Mouse (Mus musculus): ENCODE data around the gene Cacna1c. TPM values are rescaled to one million over a fixed set of nuclear protein-coding genes. Genes with fewer than 3 reads are reported as not detected.

Cacna1c gene
- polyA plus RNA-seq, 1 experiment from 2014 or later, result 2.3 TPM

GRCm38 (mm10) chr6:118833049-118833448 lies 363.2 kb downstream of the Cacna1c start:
- no peaks in the 10 kb centered on the region for H3K36me3 ChIP-seq (ENCODE audit: control insufficient read depth, insufficient read depth, low read length)
- no peaks in the 10 kb centered on the region for H3K27me3 ChIP-seq (ENCODE audit: control insufficient read depth, insufficient read depth, low read length)
- no peaks in the 10 kb centered on the region for H3K4me1 ChIP-seq (replicated peaks; ENCODE audit: control insufficient read depth, insufficient read depth)
- no peak for ATAC-seq (ENCODE audit: low FRiP score, low TSS enrichment)
- H3K4me3 ChIP-seq (ENCODE audit: low read depth, low read length), result no peak overlapping the region
- no peak overlapping the region for H3K27ac ChIP-seq (replicated peaks)
- WGBS, result 82% methylated on average over 7 of the region's 7 CpGs
- no peaks in the 10 kb centered on the region for H3K9me3 ChIP-seq (ENCODE audit: control insufficient read depth, low read length)
- no peak for DNase-seq (ENCODE audit: low spot score)
- no peak overlapping the region for H3K4me2 ChIP-seq (replicated peaks; ENCODE audit: low read depth)
- TF ChIP-seq CTCF (IDR thresholded peaks at IDR 0.05; ENCODE audit: low read depth), result no peak
- TF ChIP-seq EP300 (optimal IDR thresholded peaks at IDR 0.05), result no peak
- no peak overlapping the region for H3K9ac ChIP-seq (ENCODE audit: low read length)

- 78% methylated on average over 1 of the region's 2 CpGs for WGBS
- ATAC-seq (ENCODE audit: low FRiP score, low TSS enrichment) (no peak), DNase-seq (ENCODE audit: low spot score) (no peak)
- Histone ChIP-seq H3K27me3 (ENCODE audit: control insufficient read depth, insufficient read depth, low read length) (no peaks in the 10 kb centered on the region), H3K4me2 (replicated peaks; ENCODE audit: low read depth) (no peak overlapping the region), H3K36me3 (ENCODE audit: control insufficient read depth, insufficient read depth, low read length) (no peaks in the 10 kb centered on the region), H3K4me3 (ENCODE audit: low read depth, low read length) (no peak overlapping the region), H3K27ac (replicated peaks) (no peak overlapping the region), H3K9me3 (ENCODE audit: control insufficient read depth, low read length) (no peaks in the 10 kb centered on the region), H3K9ac (ENCODE audit: low read length) (no peak overlapping the region), H3K4me1 (replicated peaks; ENCODE audit: control insufficient read depth, insufficient read depth) (no peaks in the 10 kb centered on the region)
- TF ChIP-seq EP300 (optimal IDR thresholded peaks at IDR 0.05) (no peak), CTCF (IDR thresholded peaks at IDR 0.05; ENCODE audit: low read depth) (no peak)
Observed at GRCm38 (mm10) chr6:118832616-118833015, 363.6 kb downstream of the Cacna1c start.

GRCm38 (mm10) chr6:118830851-118831250 lies 365.4 kb downstream of the Cacna1c start:
- DNase-seq (ENCODE audit: low spot score) (no peak), ATAC-seq (ENCODE audit: low FRiP score, low TSS enrichment) (no peak)
- 77% methylated on average over 5 of the region's 5 CpGs for WGBS
- no peaks in the 10 kb centered on the region for H3K9me3 ChIP-seq (ENCODE audit: control insufficient read depth, low read length)
- no peak for TF ChIP-seq EP300 (optimal IDR thresholded peaks at IDR 0.05)
- no peak for TF ChIP-seq CTCF (IDR thresholded peaks at IDR 0.05; ENCODE audit: low read depth)
- H3K4me2 ChIP-seq (replicated peaks; ENCODE audit: low read depth), result no peak overlapping the region
- H3K4me1 ChIP-seq (replicated peaks; ENCODE audit: control insufficient read depth, insufficient read depth), result no peaks in the 10 kb centered on the region
- no peaks in the 10 kb centered on the region for H3K27me3 ChIP-seq (ENCODE audit: control insufficient read depth, insufficient read depth, low read length)
- no peaks in the 10 kb centered on the region for H3K36me3 ChIP-seq (ENCODE audit: control insufficient read depth, insufficient read depth, low read length)
- no peak overlapping the region for H3K27ac ChIP-seq (replicated peaks)
- no peak overlapping the region for H3K4me3 ChIP-seq (ENCODE audit: low read depth, low read length)
- H3K9ac ChIP-seq (ENCODE audit: low read length), result no peak overlapping the region

- no peak overlapping the region for H3K4me2 ChIP-seq (replicated peaks; ENCODE audit: low read depth)
- no peaks in the 10 kb centered on the region for H3K36me3 ChIP-seq (ENCODE audit: control insufficient read depth, insufficient read depth, low read length)
- peak overlapping the region; percentile 45; the same call in 1 of the 2 replicates for H3K27ac ChIP-seq (replicated peaks)
- H3K27me3 ChIP-seq (ENCODE audit: control insufficient read depth, insufficient read depth, low read length), result no peaks in the 10 kb centered on the region
- DNase-seq (ENCODE audit: low spot score) (no peak), ATAC-seq (ENCODE audit: low FRiP score, low TSS enrichment) (no peak)
- TF ChIP-seq EP300 (optimal IDR thresholded peaks at IDR 0.05) (no peak), CTCF (IDR thresholded peaks at IDR 0.05; ENCODE audit: low read depth) (no peak)
- H3K4me3 ChIP-seq (ENCODE audit: low read depth, low read length), result no peak overlapping the region
- no peaks in the 10 kb centered on the region for H3K4me1 ChIP-seq (replicated peaks; ENCODE audit: control insufficient read depth, insufficient read depth)
- H3K9ac ChIP-seq (ENCODE audit: low read length), result no peak overlapping the region
- 55% methylated on average over 4 of the region's 4 CpGs for WGBS
- no peaks in the 10 kb centered on the region for H3K9me3 ChIP-seq (ENCODE audit: control insufficient read depth, low read length)
Observed at GRCm38 (mm10) chr6:118828187-118828586, 368.0 kb downstream of the Cacna1c start.

GRCm38 (mm10) chr6:118827560-118827959 lies 368.7 kb downstream of the Cacna1c start:
- no peak overlapping the region for H3K4me3 ChIP-seq (ENCODE audit: low read depth, low read length)
- 52% methylated on average over 8 of the region's 8 CpGs for WGBS
- H3K27ac ChIP-seq (replicated peaks), result peak overlapping the region; percentile 45; the same call in 1 of the 2 replicates
- H3K9me3 ChIP-seq (ENCODE audit: control insufficient read depth, low read length), result no peaks in the 10 kb centered on the region
- no peaks in the 10 kb centered on the region for H3K4me1 ChIP-seq (replicated peaks; ENCODE audit: control insufficient read depth, insufficient read depth)
- H3K27me3 ChIP-seq (ENCODE audit: control insufficient read depth, insufficient read depth, low read length), result no peaks in the 10 kb centered on the region
- DNase-seq (ENCODE audit: low spot score) (no peak), ATAC-seq (ENCODE audit: low FRiP score, low TSS enrichment) (peak; percentile 56; the same call in 1 of the 2 replicates)
- no peaks in the 10 kb centered on the region for H3K36me3 ChIP-seq (ENCODE audit: control insufficient read depth, insufficient read depth, low read length)
- H3K9ac ChIP-seq (ENCODE audit: low read length), result no peak overlapping the region
- TF ChIP-seq EP300 (optimal IDR thresholded peaks at IDR 0.05) (no peak), CTCF (IDR thresholded peaks at IDR 0.05; ENCODE audit: low read depth) (no peak)
- no peak overlapping the region for H3K4me2 ChIP-seq (replicated peaks; ENCODE audit: low read depth)

GRCm38 (mm10) chr6:118825400-118825871 lies 370.8 kb downstream of the Cacna1c start:
- Histone ChIP-seq H3K9me3 (ENCODE audit: control insufficient read depth, low read length) (no peaks in the 10 kb centered on the region), H3K27ac (replicated peaks) (no peak overlapping the region), H3K4me3 (ENCODE audit: low read depth, low read length) (no peak overlapping the region), H3K4me2 (replicated peaks; ENCODE audit: low read depth) (no peak overlapping the region), H3K27me3 (ENCODE audit: control insufficient read depth, insufficient read depth, low read length) (no peaks in the 10 kb centered on the region), H3K9ac (ENCODE audit: low read length) (no peak overlapping the region), H3K4me1 (replicated peaks; ENCODE audit: control insufficient read depth, insufficient read depth) (no peaks in the 10 kb centered on the region), H3K36me3 (ENCODE audit: control insufficient read depth, insufficient read depth, low read length) (no peaks in the 10 kb centered on the region)
- no peak for TF ChIP-seq CTCF (IDR thresholded peaks at IDR 0.05; ENCODE audit: low read depth)
- no peak for TF ChIP-seq EP300 (optimal IDR thresholded peaks at IDR 0.05)
- DNase-seq (ENCODE audit: low spot score) (no peak), ATAC-seq (ENCODE audit: low FRiP score, low TSS enrichment) (no peak)
- WGBS, result 31% methylated on average over 6 of the region's 6 CpGs
